Mouse (Mus musculus) erythroid progenitor cell, adult 5-6 weeks (primary cell): ENCODE data around the gene Pdcl2. TPM values are rescaled to one million over a fixed set of nuclear protein-coding genes. Genes with fewer than 3 reads are reported as not detected.

Source experiments
- ATAC-seq: replicated peaks from 2 replicates; pipeline ENCODE4 v1.8.0; 2016; ENCODE audit warnings: moderate number of reproducible peaks, mild to moderate bottlenecking, moderate TSS enrichment, inconsistent platforms; ENCODE audit not compliant: poor library complexity, low FRiP score, severe bottlenecking
- total RNA-seq, 2 experiments: library from RNA; stranded (forward) in 1 of 2; stranded (reverse) in 1 of 2; fragments of 150-400 nt in 1 of 2; fragments of 186-747, 209-891 nt in 1 of 2; gene quantifications; 2 replicates each; pipeline versions ENCODE4 v1.2.3 to v1.2.4; 2015 to 2017; ENCODE audit warnings: low replicate concordance in 2 of 2

The Pdcl2 gene
- total RNA-seq (2015; ENCODE audit: low replicate concordance) = not detected in 2 replicates
- not detected in 2 replicates for total RNA-seq (2017; ENCODE audit: low replicate concordance)

- no peak for ATAC-seq
Measured at GRCm38 (mm10) chr5:76330953-76331352, at the start of gene Pdcl2. TSS of gene Pdcl2 (minus strand) at chr5:76331156.

DNA sequence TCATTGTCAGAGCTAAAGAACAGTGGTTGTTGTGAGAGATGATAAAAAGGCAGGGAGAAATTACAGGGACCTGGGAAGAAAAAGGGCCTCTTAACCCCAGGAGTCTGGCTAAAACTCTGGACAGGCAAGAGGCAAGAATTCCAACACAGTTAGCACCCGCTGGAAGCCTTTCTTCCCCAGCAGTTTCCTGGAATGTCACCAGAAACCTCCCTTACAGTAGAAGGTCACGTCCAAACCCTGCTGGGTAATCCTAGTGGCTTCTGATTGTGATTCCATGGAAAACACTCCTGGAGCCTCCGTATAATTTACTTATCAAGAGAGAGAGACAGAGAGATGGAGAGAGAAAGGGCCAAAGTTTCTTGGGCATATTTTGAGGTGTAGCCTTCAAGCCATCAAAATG is 48.3 kb upstream of the Pdcl2 start:
- ATAC-seq = no peak

DNA sequence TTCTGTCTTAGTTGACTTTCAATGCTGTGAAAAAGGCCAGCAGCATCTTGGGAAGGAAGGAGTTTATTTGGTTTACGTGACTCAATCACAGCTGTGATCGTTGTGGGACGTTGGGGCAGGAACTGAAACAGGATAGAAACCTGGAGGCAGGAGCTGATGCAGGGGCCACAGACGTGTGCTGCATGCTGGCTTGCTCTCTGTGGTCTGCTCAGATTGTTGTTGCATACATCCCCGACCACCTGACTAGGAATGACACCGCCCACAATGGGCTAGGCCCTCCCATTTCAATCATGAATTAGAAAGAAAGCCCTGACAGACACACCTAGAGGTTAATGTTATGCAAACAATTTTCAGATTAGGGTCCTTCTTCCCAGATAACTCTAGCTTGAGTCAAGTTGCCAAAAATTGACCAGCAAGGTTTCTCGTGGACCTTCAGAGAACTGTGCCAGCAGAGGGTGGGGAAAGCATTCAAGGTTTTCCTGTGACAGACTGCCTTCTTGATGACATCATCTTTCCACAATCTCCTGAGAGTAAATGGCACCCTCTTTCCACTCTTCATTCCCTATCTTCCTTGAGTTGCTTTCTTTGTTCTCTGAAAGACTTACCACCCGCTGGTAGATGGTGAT is 38.4 kb upstream of the Pdcl2 start:
- no peak for ATAC-seq

DNA sequence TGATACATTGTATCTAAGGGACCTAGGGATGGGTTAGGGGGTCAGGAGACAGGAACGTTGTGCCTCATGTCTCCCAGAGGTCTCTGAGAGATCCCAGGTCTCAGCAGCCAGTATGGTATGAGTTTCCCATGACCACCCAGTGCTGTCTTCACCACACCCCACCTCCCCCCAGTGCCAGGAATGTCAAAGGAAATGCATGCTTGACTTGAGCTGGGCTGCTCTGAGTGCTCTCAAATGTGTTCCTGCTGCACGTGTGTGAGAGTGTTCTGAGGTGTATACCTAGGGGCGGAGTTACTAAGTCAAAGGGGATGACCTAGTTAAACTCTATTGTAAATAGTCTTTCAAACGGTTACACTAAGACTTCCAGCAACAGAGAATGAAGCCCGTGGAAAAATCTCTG is 34.5 kb upstream of the Pdcl2 start:
- ATAC-seq = no peak

GRCm38 (mm10) chr5:76363453-76364104 is 32.6 kb upstream of the Pdcl2 start, which contains the start of gene Nmu:
TSS of gene Nmu (minus strand) at chr5:76363788.
- ATAC-seq = no peak

- ATAC-seq = no peak
Measured at GRCm38 (mm10) chr5:76360786-76361185, 29.8 kb upstream of the Pdcl2 start.

GRCm38 (mm10) chr5:76360057-76360456 is 29.1 kb upstream of the Pdcl2 start:
- no peak for ATAC-seq

- ATAC-seq = no peak
Measured at GRCm38 (mm10) chr5:76351953-76352611, 21.1 kb upstream of the Pdcl2 start.

DNA sequence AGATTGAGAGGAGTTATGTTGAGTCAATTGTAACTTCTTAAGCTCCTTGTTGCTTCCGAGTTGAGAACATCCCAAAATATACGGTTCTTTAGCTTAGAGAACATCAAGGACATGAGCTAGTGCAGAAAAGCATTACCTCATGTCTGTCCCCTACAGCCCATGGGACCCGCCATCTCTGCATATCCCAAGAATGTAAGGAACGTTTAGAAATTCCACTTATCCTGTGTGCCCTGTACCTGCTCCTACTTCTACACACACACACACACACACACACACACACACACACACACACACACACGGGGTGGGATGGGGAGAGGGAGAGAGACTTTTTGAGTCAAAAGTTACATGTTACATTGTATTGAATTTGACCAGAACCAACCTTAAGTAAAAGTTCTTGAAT is 20.6 kb upstream of the Pdcl2 start:
- ATAC-seq = no peak

DNA sequence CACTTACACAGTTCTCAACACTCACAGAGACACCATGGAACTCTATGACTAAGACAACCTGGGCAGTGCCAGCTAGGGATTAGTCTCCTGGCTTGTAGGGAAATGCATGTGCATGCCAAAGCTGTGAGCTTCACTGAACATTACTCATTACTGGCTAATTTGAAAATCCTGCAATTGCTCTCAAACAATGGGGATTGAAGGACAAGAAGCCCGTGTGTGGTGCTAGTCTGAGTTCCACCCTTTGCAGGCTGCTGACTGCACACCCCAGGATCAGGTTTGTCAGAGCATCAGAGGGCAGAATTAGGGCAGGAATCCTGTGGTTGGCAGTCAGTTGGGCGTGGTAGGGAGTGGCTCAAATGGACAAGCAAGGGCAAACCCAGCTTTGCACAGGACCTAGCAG is 15.2 kb upstream of the Pdcl2 start:
- no peak for ATAC-seq

DNA sequence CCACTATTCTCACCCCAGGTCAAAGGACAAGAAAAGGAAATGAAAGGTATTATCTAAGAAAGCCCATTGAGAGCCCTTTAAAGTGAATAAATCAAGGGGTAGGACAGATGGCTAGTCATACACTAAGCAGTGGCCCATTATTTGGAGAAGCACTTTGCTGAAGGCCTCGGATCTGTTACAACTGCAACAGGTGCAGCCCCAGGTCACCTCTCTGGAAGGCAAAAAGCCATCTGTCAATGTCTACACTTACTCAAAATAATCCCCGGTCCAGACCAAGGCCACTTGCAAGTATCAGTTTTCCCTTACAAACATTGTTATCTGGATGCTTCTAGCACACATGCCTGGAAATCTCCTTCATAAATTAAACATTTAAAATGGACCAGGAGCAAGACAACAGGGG is 10.0 kb upstream of the Pdcl2 start:
- no peak for ATAC-seq

GRCm38 (mm10) chr5:76337100-76337499 is 6.1 kb upstream of the Pdcl2 start:
- no peak for ATAC-seq

- no peak for ATAC-seq
Measured at GRCm38 (mm10) chr5:76333833-76334232, 2.9 kb upstream of the Pdcl2 start.

- ATAC-seq = no peak
Measured at GRCm38 (mm10) chr5:76327296-76327695, 3.7 kb downstream of the Pdcl2 start.

- no peak for ATAC-seq
Measured at GRCm38 (mm10) chr5:76325113-76325512, 5.8 kb downstream of the Pdcl2 start.

GRCm38 (mm10) chr5:76321249-76322196 is 9.4 kb downstream of the Pdcl2 start:
- ATAC-seq = no peak

GRCm38 (mm10) chr5:76308206-76308605 is 22.8 kb downstream of the Pdcl2 start:
- ATAC-seq = no peak

- ATAC-seq = no peak
Measured at GRCm38 (mm10) chr5:76306261-76306660, 24.7 kb downstream of the Pdcl2 start.

GRCm38 (mm10) chr5:76305616-76306015 is 25.3 kb downstream of the Pdcl2 start:
- ATAC-seq = no peak
